Mouse (Mus musculus) CH12.LX (cell line): ENCODE measurements at regions not wholly inside any gene's neighbourhood (a gene's known extent, or its start where the extent isn't known, plus 50 kb on each side); places are given as distances from the start of the nearest gene placed in this dataset.
A peak's percentile ranks its signal among the peaks of the same experiment; 100 is the strongest.

Experiments
- DNase-seq: peaks from one replicate; pipeline ENCODE4 v3.0.0-alpha.2; 2013; ENCODE audit errors: extremely low read depth
- H3K27ac ChIP-seq: 2 replicates; pipeline ENCODE4 v1.5.1; 2012; ENCODE audit warnings: low read depth, mild to moderate bottlenecking, control low read depth, moderate library complexity; ENCODE audit not compliant: insufficient read depth
- H3K27me3 ChIP-seq: replicated peaks from 2 replicates; pipeline ENCODE3; 2012; ENCODE audit warnings: inconsistent platforms
- H3K36me3 ChIP-seq, 2 experiments: replicated peaks in 1 of 2; 2 replicates each; pipeline versions ENCODE3 to v1.6.1; 2012; ENCODE audit warnings: inconsistent platforms in 1 of 2, low read length in 1 of 2, mild to moderate bottlenecking in 1 of 2, mixed read lengths in 1 of 2, moderate library complexity in 1 of 2; ENCODE audit not compliant: control insufficient read depth in 1 of 2, insufficient read depth in 1 of 2
- H3K4me1 ChIP-seq, 2 experiments: 2 replicates each; pipeline ENCODE4 v1.6.1; 2012; ENCODE audit warnings: inconsistent platforms in 1 of 2, moderate library complexity in 1 of 2; ENCODE audit not compliant: insufficient read depth in 2 of 2, control insufficient read depth in 1 of 2
- H3K4me2 ChIP-seq: 2 replicates; pipeline ENCODE4 v1.6.1; 2012; ENCODE audit warnings: low read depth, mild to moderate bottlenecking, control low read depth; ENCODE audit not compliant: poor library complexity, insufficient read depth, severe bottlenecking
- H3K4me3 ChIP-seq, 3 experiments: fragments of 150-350 bp in 1 of 3; sonication (generic) in 1 of 3; replicated peaks in 1 of 3; 2 replicates each; pipeline versions ENCODE3 to v1.5.1; 2011 to 2012; ENCODE audit warnings: low read depth in 2 of 3, low read length in 2 of 3, mild to moderate bottlenecking in 2 of 3, moderate library complexity in 2 of 3, control low read depth in 1 of 3, improper control_type of control experiment in 1 of 3, inconsistent platforms in 1 of 3, mixed read lengths in 1 of 3; ENCODE audit not compliant: poor library complexity in 1 of 3
- H3K79me2 ChIP-seq: replicated peaks from 2 replicates; pipeline ENCODE4 v1.6.1; 2012; ENCODE audit warnings: mild to moderate bottlenecking, moderate library complexity; ENCODE audit not compliant: control insufficient read depth, poor library complexity, insufficient read depth, severe bottlenecking; ENCODE audit errors: extremely low read depth
- H3K9ac ChIP-seq: 2 replicates; pipeline ENCODE4 v1.6.1; 2012; ENCODE audit warnings: low read depth, mild to moderate bottlenecking, control low read depth, moderate library complexity; ENCODE audit not compliant: insufficient read depth
- H3K9me3 ChIP-seq: replicated peaks from 2 replicates; pipeline ENCODE3; 2012; ENCODE audit warnings: low read length, inconsistent platforms, mixed read lengths
- BHLHE40 ChIP-seq: IDR thresholded peaks from 2 replicates; pipeline ENCODE4 v1.6.1; 2011; ENCODE audit warnings: mild to moderate bottlenecking, low read depth, low read length, improper control_type of control experiment
- CHD1 ChIP-seq: IDR thresholded peaks from 2 replicates; pipeline ENCODE4 v1.6.1; 2012; ENCODE audit warnings: low read depth, low read length, improper control_type of control experiment, inconsistent platforms
- CHD2 ChIP-seq: IDR thresholded peaks from 2 replicates; pipeline ENCODE4 v1.6.1; 2011; ENCODE audit warnings: low read length, improper control_type of control experiment
- ELF1 ChIP-seq: IDR thresholded peaks from 2 replicates; pipeline ENCODE4 v1.6.1; 2014; ENCODE audit warnings: low read depth, mild to moderate bottlenecking, inconsistent platforms, low read length, improper control_type of control experiment
- EP300 ChIP-seq: IDR thresholded peaks from 2 replicates; pipeline ENCODE4 v1.6.1; 2011; ENCODE audit warnings: low read length, improper control_type of control experiment
- ETS1 ChIP-seq: conservative IDR thresholded peaks from 2 replicates; pipeline ENCODE4 v1.6.1; 2012; ENCODE audit warnings: low read depth, mild to moderate bottlenecking, inconsistent platforms, low read length, improper control_type of control experiment, moderate library complexity
- IRF4 ChIP-seq: IDR thresholded peaks from 2 replicates; pipeline ENCODE4 v1.6.1; 2014; ENCODE audit warnings: low read depth, mild to moderate bottlenecking, inconsistent platforms, low read length, improper control_type of control experiment
- JUND ChIP-seq: conservative IDR thresholded peaks from 2 replicates; pipeline ENCODE4 v1.6.1; 2011; ENCODE audit warnings: low read depth, low read length, improper control_type of control experiment
- KAT2A ChIP-seq: IDR thresholded peaks from 2 replicates; pipeline ENCODE4 v1.6.1; 2012; ENCODE audit warnings: low read length, improper control_type of control experiment, inconsistent platforms; ENCODE audit not compliant: insufficient replicate concordance
- MAFK ChIP-seq: IDR thresholded peaks from 2 replicates; pipeline ENCODE4 v1.6.1; 2011; ENCODE audit warnings: low read length, improper control_type of control experiment; ENCODE audit not compliant: insufficient replicate concordance
- MAX ChIP-seq: IDR thresholded peaks from 2 replicates; pipeline ENCODE4 v1.6.1; 2011; ENCODE audit warnings: low read length, improper control_type of control experiment
- MYC ChIP-seq: IDR thresholded peaks from 2 replicates; pipeline ENCODE4 v1.6.1; 2011; ENCODE audit warnings: low read depth, mild to moderate bottlenecking, improper control_type of control experiment, low read length
- NRF1 ChIP-seq: IDR thresholded peaks from 2 replicates; pipeline ENCODE4 v1.6.1; 2014; ENCODE audit warnings: low read depth, mild to moderate bottlenecking, inconsistent platforms, low read length, improper control_type of control experiment, moderate library complexity
- PAX5 ChIP-seq: IDR thresholded peaks from 2 replicates; pipeline ENCODE4 v1.6.1; 2012; ENCODE audit warnings: low read length, inconsistent platforms, mixed read lengths
- POLR2AphosphoS2 ChIP-seq: IDR thresholded peaks from 2 replicates; pipeline ENCODE4 v1.6.1; 2011; ENCODE audit warnings: low read depth, low read length, improper control_type of control experiment
- RCOR1 ChIP-seq: conservative IDR thresholded peaks from 2 replicates; pipeline ENCODE4 v1.6.1; 2012; ENCODE audit warnings: low read depth, mild to moderate bottlenecking, inconsistent platforms, low read length, improper control_type of control experiment
- SIN3A ChIP-seq: IDR thresholded peaks from 2 replicates; pipeline ENCODE4 v1.6.1; 2012; ENCODE audit warnings: low read length, improper control_type of control experiment, inconsistent platforms
- SMC3 ChIP-seq: IDR thresholded peaks from 2 replicates; pipeline ENCODE4 v1.6.1; 2011; ENCODE audit warnings: low read depth, low read length, improper control_type of control experiment
- TCF12 ChIP-seq: IDR thresholded peaks from 2 replicates; pipeline ENCODE4 v1.6.1; 2014; ENCODE audit warnings: low read depth, mild to moderate bottlenecking, inconsistent platforms, low read length, improper control_type of control experiment
- USF1 ChIP-seq: IDR thresholded peaks from 2 replicates; pipeline ENCODE4 v1.6.1; 2014; ENCODE audit warnings: low read depth, mild to moderate bottlenecking, inconsistent platforms, low read length, improper control_type of control experiment
- USF2 ChIP-seq: conservative IDR thresholded peaks from 2 replicates; pipeline ENCODE4 v1.6.1; 2011; ENCODE audit warnings: low read depth, low read length, improper control_type of control experiment
- ZC3H11A ChIP-seq: IDR thresholded peaks from 2 replicates; pipeline ENCODE4 v1.6.1; 2012; ENCODE audit warnings: low read depth, mild to moderate bottlenecking, inconsistent platforms, low read length, improper control_type of control experiment
- ZMIZ1 ChIP-seq: IDR thresholded peaks from 2 replicates; pipeline ENCODE4 v1.6.1; 2012; ENCODE audit warnings: low read depth, mild to moderate bottlenecking, inconsistent platforms, low read length, improper control_type of control experiment
- ZNF384 ChIP-seq: IDR thresholded peaks from 2 replicates; pipeline ENCODE4 v1.6.1; 2012; ENCODE audit warnings: low read depth, low read length, improper control_type of control experiment, inconsistent platforms
- dilution Hi-C: fragments of 300-500 bp; cut with MboI; formaldehyde crosslinking; loops from 2 replicates; pipeline ENCODE4 v1.14.3; 2020; ENCODE audit warnings: low sequenced_read_pairs; ENCODE audit not compliant: extremely low pct_unique_long_range_greater_than_20kb, extremely low pct_ligation_motif_present
- in situ Hi-C: fragments of 300-500 bp; cut with MboI; formaldehyde crosslinking; loops from 3 replicates; pipeline ENCODE4 v1.14.3; 2019; ENCODE audit warnings: low sequenced_read_pairs, low pct_ligation_motif_present, low pct_unique_long_range_greater_than_20kb, mixed read lengths

- H3K36me3 ChIP-seq, result no peaks in the 10 kb centered on the region
- peak overlapping the region; percentile 51; the same call in 1 of the 2 replicates for H3K4me2 ChIP-seq
- TF ChIP-seq IRF4 (peak; percentile 22; the same call in 1 of the 2 replicates), ZNF384 (no peak), MYC (no peak)
- H3K4me1 ChIP-seq, result peaks cover 0 to 28% of the 10 kb centered on the region in 2 experiments; a peak in 2 of 4 replicates
- no peak overlapping the region for H3K27ac ChIP-seq
- H3K27me3 ChIP-seq, result no peaks in the 10 kb centered on the region
- no peaks in the 10 kb centered on the region for H3K9me3 ChIP-seq
- dilution Hi-C loops, result no loop called here
- in situ Hi-C loops, result no loop called here
- DNase-seq, result peak; percentile 23
- H3K9ac ChIP-seq, result no peak overlapping the region
- no peaks in the 10 kb centered on the region for H3K79me2 ChIP-seq
- no peak overlapping the region for H3K4me3 ChIP-seq
Observed at GRCm38 (mm10) chr1:55807028-55807427, 401.3 kb downstream of the Plcl1 start.

GRCm38 (mm10) chr1:55808724-55809519 is 403.2 kb downstream of the Plcl1 start:
- Histone ChIP-seq H3K9ac (no peak overlapping the region), H3K4me3 (no peak overlapping the region), H3K9me3 (no peaks in the 10 kb centered on the region), H3K27ac (no peak overlapping the region), H3K79me2 (no peaks in the 10 kb centered on the region), H3K36me3 (no peaks in the 10 kb centered on the region), H3K27me3 (no peaks in the 10 kb centered on the region), H3K4me2 (no peak overlapping the region), H3K4me1 (peaks cover 0 to 29% of the 10 kb centered on the region in 2 experiments; a peak in 2 of 4 replicates)
- TF ChIP-seq SIN3A (no peak), TCF12 (no peak), JUND (no peak), MAFK (peak; percentile 70; the same call in 1 of the 2 replicates), ZMIZ1 (no peak)
- in situ Hi-C loops, result no loop called here
- dilution Hi-C loops, result no loop called here
- no peak for DNase-seq

GRCm38 (mm10) chr1:55812486-55812885 is 406.8 kb downstream of the Plcl1 start:
- dilution Hi-C loops, result no loop called here

More at GRCm38 (mm10) chr1:55812486-55812885, 406.8 kb downstream of the Plcl1 start:
- Histone ChIP-seq H3K36me3 (no peaks in the 10 kb centered on the region), H3K27ac (no peak overlapping the region), H3K9ac (no peak overlapping the region), H3K4me1 (peaks cover 0 to 18% of the 10 kb centered on the region in 2 experiments; a peak in 2 of 4 replicates), H3K27me3 (no peaks in the 10 kb centered on the region), H3K79me2 (no peaks in the 10 kb centered on the region), H3K4me2 (no peak overlapping the region), H3K9me3 (no peaks in the 10 kb centered on the region), H3K4me3 (no peak overlapping the region)
- TF ChIP-seq EP300, result no peak
- no peak for TF ChIP-seq CHD1
- no peak for TF ChIP-seq SMC3
- no peak for TF ChIP-seq PAX5
- TF ChIP-seq RCOR1, result no peak
- no peak for TF ChIP-seq CHD2
- no peak for TF ChIP-seq MAX
- no peak for TF ChIP-seq MYC
- no peak for TF ChIP-seq ZMIZ1
- TF ChIP-seq NRF1, result no peak
- no peak for TF ChIP-seq USF1
- TF ChIP-seq ETS1, result no peak
- TF ChIP-seq IRF4, result no peak
- TF ChIP-seq KAT2A, result no peak
- no peak for TF ChIP-seq POLR2AphosphoS2
- no peak for TF ChIP-seq ZC3H11A
- no peak for TF ChIP-seq USF2
- TF ChIP-seq BHLHE40, result no peak
- no peak for TF ChIP-seq ELF1
- in situ Hi-C loops, result no loop called here
- DNase-seq, result no peak
